Mouse (Mus musculus) midbrain, embryonic 14.5 days (tissue): Measurements from ENCODE around the gene Ofcc1. TPM values are rescaled to one million over a fixed set of nuclear protein-coding genes. Genes with fewer than 3 reads are reported as not detected.

Experiments used
- ATAC-seq: fragments of 200-750 bp; cut with Nextera tagmentation; 2 replicates; pipeline ENCODE4 v1.8.0; 2017; ENCODE audit warnings: moderate number of reproducible peaks, moderate library complexity; ENCODE audit not compliant: low FRiP score, low TSS enrichment
- DNase-seq: peaks from one replicate; pipeline ENCODE4 v3.0.0-alpha.2; 2015
- H3K27ac ChIP-seq: fragments of 300-500 bp; sonication (generic); replicated peaks from 2 replicates; pipeline ENCODE4 v1.5.1; 2014; ENCODE audit warnings: mild to moderate bottlenecking, low read depth, low read length, moderate library complexity
- H3K27me3 ChIP-seq: fragments of 300-500 bp; sonication (generic); 2 replicates; pipeline ENCODE4 v1.6.1; 2014; ENCODE audit warnings: low read length, control low read depth, mixed read lengths; ENCODE audit not compliant: control insufficient read depth, insufficient read depth
- H3K36me3 ChIP-seq: fragments of 300-500 bp; sonication (generic); 2 replicates; pipeline ENCODE4 v1.6.1; 2014; ENCODE audit warnings: low read length, control low read depth; ENCODE audit not compliant: control insufficient read depth, insufficient read depth
- H3K4me1 ChIP-seq: fragments of 300-500 bp; sonication (generic); 2 replicates; pipeline ENCODE4 v1.6.1; 2014; ENCODE audit warnings: mild to moderate bottlenecking, antibody characterized with exemption, low read length, control low read depth; ENCODE audit not compliant: control insufficient read depth, insufficient read depth
- H3K4me2 ChIP-seq: fragments of 300-500 bp; sonication (generic); 2 replicates; pipeline ENCODE4 v1.6.1; 2014; ENCODE audit warnings: mild to moderate bottlenecking, low read length, moderate library complexity
- H3K4me3 ChIP-seq: fragments of 300-500 bp; sonication (generic); replicated peaks from 2 replicates; pipeline ENCODE4 v1.5.1; 2014; ENCODE audit warnings: low read depth, low read length
- H3K9ac ChIP-seq: fragments of 300-500 bp; sonication (generic); replicated peaks from 2 replicates; pipeline ENCODE4 v1.6.1; 2014; ENCODE audit warnings: mild to moderate bottlenecking, low read length, moderate library complexity
- H3K9me3 ChIP-seq: fragments of 300-500 bp; sonication (generic); 2 replicates; pipeline ENCODE4 v1.6.1; 2016; ENCODE audit warnings: low read length, control low read depth, mixed read lengths; ENCODE audit not compliant: control insufficient read depth
- WGBS: fragments of 180-500 bp; shearing (Covaris S2); extraction: QIAGEN DNeasy Blood & Tissue Kit; methylation state at CpG from one replicate; pipeline ENCODE4 v1.1.7; 2014; 5-methylcytosine and 5-hydroxymethylcytosine counted together
- polyA plus RNA-seq: library from polyadenylated mRNA; unstranded; fragments of >200 nt; fragmentation: Nextera tagmentation; extraction: Ambion mirVana; gene quantifications from 2 replicates; pipeline ENCODE4 v1.2.1, GENCODE M21; 2014

Gene Ofcc1
- polyA plus RNA-seq, 1 experiment from 2014 or later = 0.14 TPM

DNA sequence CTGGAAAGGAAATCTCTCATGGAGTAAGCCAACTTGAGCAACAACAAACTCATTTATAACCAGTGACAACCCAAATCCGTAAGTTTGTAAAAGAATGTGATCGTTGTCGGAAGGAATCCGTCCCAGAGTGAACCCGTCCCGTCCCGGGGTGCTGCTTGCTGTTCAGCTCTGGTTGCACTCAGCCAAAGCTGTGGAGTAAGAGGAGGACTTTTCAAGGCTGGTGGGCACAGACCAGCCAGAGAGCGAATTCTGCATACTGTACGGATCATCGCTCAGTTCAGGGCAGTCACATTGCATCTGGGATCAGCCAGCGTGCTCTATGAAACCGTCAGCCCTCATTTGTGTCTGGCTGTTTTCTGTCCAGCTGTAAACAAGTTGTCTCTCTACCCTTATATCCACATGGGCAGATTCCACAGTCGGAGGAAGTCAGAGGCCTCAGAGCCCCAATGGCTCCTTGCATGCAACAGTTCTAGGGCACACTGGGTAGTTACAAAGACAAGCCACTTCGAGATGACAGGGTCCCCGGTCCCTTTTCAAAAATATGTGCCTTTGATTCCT lies 75.9 kb downstream of the Ofcc1 start:
- H3K4me2 ChIP-seq = no peak overlapping the region
- ATAC-seq (no peak), DNase-seq (no peak)
- H3K9ac ChIP-seq = no peak overlapping the region
- H3K4me3 ChIP-seq = no peak overlapping the region
- no peak overlapping the region for H3K27ac ChIP-seq
- no peaks in the 10 kb centered on the region for H3K36me3 ChIP-seq
- WGBS = 81% methylated on average over 15 of the region's 15 CpGs
- H3K27me3 ChIP-seq = no peaks in the 10 kb centered on the region
- no peaks in the 10 kb centered on the region for H3K4me1 ChIP-seq
- no peaks in the 10 kb centered on the region for H3K9me3 ChIP-seq

DNA sequence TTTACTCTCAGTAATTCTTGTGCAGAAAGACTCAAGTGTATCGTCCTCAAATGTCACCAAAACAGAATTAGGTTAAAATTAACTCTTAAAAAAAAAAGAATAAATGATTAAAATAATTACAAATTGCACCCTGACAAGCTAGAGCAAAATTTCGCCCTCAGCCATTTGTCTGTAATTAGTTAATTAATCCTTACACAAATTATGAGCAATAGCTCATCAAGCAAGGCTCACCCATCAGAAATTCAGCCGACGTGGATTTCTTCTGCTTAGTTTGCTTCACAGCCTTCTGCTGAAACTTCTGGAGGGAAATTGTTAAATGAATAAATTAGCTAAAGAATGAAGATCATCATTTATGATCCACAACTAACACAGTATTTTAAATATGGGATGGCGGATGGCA lies 80.6 kb downstream of the Ofcc1 start:
- no peaks in the 10 kb centered on the region for H3K9me3 ChIP-seq
- H3K4me3 ChIP-seq = no peak overlapping the region
- no peak overlapping the region for H3K9ac ChIP-seq
- WGBS = 85% methylated on average over 5 of the region's 5 CpGs
- no peak overlapping the region for H3K4me2 ChIP-seq
- no peaks in the 10 kb centered on the region for H3K36me3 ChIP-seq
- no peaks in the 10 kb centered on the region for H3K4me1 ChIP-seq
- H3K27me3 ChIP-seq = no peaks in the 10 kb centered on the region
- no peak for ATAC-seq
- H3K27ac ChIP-seq = no peak overlapping the region
- DNase-seq = peak; percentile 12

DNA sequence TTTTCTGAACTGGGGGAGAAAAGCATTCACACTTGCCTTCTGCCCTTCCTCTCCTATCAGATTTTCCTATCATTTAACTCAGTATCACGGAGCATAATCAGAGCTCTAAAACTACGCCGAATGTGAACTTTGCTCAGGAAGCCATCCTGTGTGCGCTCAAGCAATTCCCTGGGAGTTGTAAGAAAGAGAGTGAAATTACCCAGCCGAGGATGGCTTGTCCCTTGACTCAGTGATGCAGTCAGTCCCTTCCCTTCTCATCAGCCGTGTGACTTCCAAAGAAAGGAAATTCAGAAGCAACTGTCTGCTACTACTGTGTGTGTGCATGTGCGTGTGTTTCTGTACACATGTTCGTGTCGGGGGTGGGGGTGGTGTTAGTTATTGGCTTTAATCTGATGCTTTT lies 93.7 kb downstream of the Ofcc1 start:
- WGBS = 77% methylated on average over 9 of the region's 9 CpGs
- Histone ChIP-seq H3K36me3 (no peaks in the 10 kb centered on the region), H3K4me1 (no peaks in the 10 kb centered on the region), H3K27me3 (no peaks in the 10 kb centered on the region), H3K9ac (no peak overlapping the region), H3K4me2 (no peak overlapping the region), H3K9me3 (no peaks in the 10 kb centered on the region), H3K27ac (no peak overlapping the region), H3K4me3 (no peak overlapping the region)
- no peak for ATAC-seq
- no peak for DNase-seq

- Histone ChIP-seq H3K4me3 (no peak overlapping the region), H3K27ac (no peak overlapping the region), H3K36me3 (no peaks in the 10 kb centered on the region), H3K27me3 (no peaks in the 10 kb centered on the region), H3K9me3 (no peaks in the 10 kb centered on the region), H3K9ac (no peak overlapping the region), H3K4me2 (peak overlapping the region; percentile 32), H3K4me1 (no peaks in the 10 kb centered on the region)
- ATAC-seq (no peak), DNase-seq (peak; percentile 39)
- WGBS = 45% methylated on average over 16 of the region's 16 CpGs
These were observed 98.0 kb downstream of the Ofcc1 start for GRCm38 (mm10) chr13:40263087-40263807.

DNA sequence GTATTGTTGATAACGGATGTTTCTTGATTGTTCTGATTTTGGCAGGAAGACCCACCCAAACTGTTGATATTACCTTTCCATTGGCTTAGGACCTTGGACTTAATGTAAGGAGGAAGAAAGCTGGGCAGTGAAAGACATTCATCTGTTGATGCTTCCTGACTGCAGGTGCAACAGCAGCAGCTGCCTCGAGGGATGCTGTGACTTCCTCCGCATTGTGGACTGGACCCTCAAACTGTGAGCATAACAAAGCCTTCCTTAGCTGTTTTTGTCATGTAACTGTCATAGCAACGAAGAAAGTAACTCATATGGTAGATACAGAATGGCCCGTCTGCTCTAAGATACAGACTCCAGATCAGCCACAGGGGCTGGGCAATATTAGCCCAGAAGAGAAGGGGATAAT lies 102.5 kb downstream of the Ofcc1 start:
- no peak for ATAC-seq
- no peak overlapping the region for H3K27ac ChIP-seq
- H3K4me1 ChIP-seq = no peaks in the 10 kb centered on the region
- H3K27me3 ChIP-seq = no peaks in the 10 kb centered on the region
- no peak for DNase-seq
- H3K4me2 ChIP-seq = no peak overlapping the region
- no peak overlapping the region for H3K9ac ChIP-seq
- H3K9me3 ChIP-seq = no peaks in the 10 kb centered on the region
- H3K36me3 ChIP-seq = no peaks in the 10 kb centered on the region
- 73% methylated on average over 5 of the region's 5 CpGs for WGBS
- H3K4me3 ChIP-seq = no peak overlapping the region

- Histone ChIP-seq H3K27ac (no peak overlapping the region), H3K36me3 (no peaks in the 10 kb centered on the region), H3K4me3 (no peak overlapping the region), H3K27me3 (no peaks in the 10 kb centered on the region), H3K9me3 (no peaks in the 10 kb centered on the region), H3K4me1 (no peaks in the 10 kb centered on the region), H3K4me2 (no peak overlapping the region), H3K9ac (no peak overlapping the region)
- ATAC-seq = no peak
- WGBS = 88% methylated on average over 6 of the region's 6 CpGs
- DNase-seq = no peak
These were observed 117.4 kb downstream of the Ofcc1 start for GRCm38 (mm10) chr13:40243821-40244220.

GRCm38 (mm10) chr13:40236356-40236755 lies 124.9 kb downstream of the Ofcc1 start:
- no peak overlapping the region for H3K4me3 ChIP-seq
- H3K9me3 ChIP-seq = no peaks in the 10 kb centered on the region
- no peaks in the 10 kb centered on the region for H3K36me3 ChIP-seq
- ATAC-seq = no peak
- no peak for DNase-seq
- no peak overlapping the region for H3K27ac ChIP-seq
- H3K9ac ChIP-seq = no peak overlapping the region
- no peaks in the 10 kb centered on the region for H3K4me1 ChIP-seq
- H3K4me2 ChIP-seq = no peak overlapping the region
- WGBS = 75% methylated on average over 3 of the region's 3 CpGs
- no peaks in the 10 kb centered on the region for H3K27me3 ChIP-seq

- Histone ChIP-seq H3K4me2 (no peak overlapping the region), H3K36me3 (no peaks in the 10 kb centered on the region), H3K27ac (0 out of 2 replicates have a peak overlapping the region, but pooled peaks have one; percentile 2), H3K4me1 (no peaks in the 10 kb centered on the region), H3K4me3 (no peak overlapping the region), H3K9me3 (no peaks in the 10 kb centered on the region), H3K27me3 (no peaks in the 10 kb centered on the region), H3K9ac (no peak overlapping the region)
- 63% methylated on average over 9 of the region's 9 CpGs for WGBS
- DNase-seq (peak; percentile 47), ATAC-seq (no peak)
These were observed 152.9 kb downstream of the Ofcc1 start for GRCm38 (mm10) chr13:40208314-40208713.

DNA sequence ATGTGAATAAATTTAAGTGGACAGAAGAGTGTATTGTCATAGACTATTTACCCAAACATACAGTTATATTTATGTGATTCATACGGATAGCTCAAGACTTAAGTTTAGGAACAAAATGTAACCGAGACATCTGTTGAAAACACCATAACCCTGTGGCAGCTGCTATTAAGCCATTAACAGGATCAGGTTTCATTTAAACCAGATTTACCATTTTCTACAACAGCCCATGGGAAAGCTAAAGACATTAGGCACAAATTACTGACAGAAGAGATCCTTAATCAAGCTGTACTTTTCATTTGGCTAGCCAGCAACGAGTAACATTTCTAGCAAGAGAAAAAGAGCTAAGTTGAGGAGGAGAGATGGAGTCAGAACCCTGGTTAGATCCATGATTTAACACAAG lies 179.5 kb downstream of the Ofcc1 start:
- 87% methylated on average over 3 of the region's 3 CpGs for WGBS

More for the DNA sequence above, 179.5 kb downstream of the Ofcc1 start:
- no peak overlapping the region for H3K4me3 ChIP-seq
- H3K27ac ChIP-seq = no peak overlapping the region
- no peak for DNase-seq
- no peaks in the 10 kb centered on the region for H3K9me3 ChIP-seq
- H3K4me2 ChIP-seq = no peak overlapping the region
- no peak for ATAC-seq
- H3K4me1 ChIP-seq = no peaks in the 10 kb centered on the region
- H3K36me3 ChIP-seq = no peaks in the 10 kb centered on the region
- no peaks in the 10 kb centered on the region for H3K27me3 ChIP-seq
- H3K9ac ChIP-seq = no peak overlapping the region
